Mouse (Mus musculus) monocyte, adult 59 days (primary cell): ENCODE results near the gene Tas2r108. TPM values are rescaled to one million over a fixed set of nuclear protein-coding genes. Genes with fewer than 3 reads are reported as not detected.

ENCODE experiments used
- total RNA-seq, 2 experiments: library from RNA; stranded (reverse); gene quantifications; one replicate each; pipeline ENCODE4 v1.2.4; 2023

The Tas2r108 gene
- total RNA-seq: not detected

DNA sequence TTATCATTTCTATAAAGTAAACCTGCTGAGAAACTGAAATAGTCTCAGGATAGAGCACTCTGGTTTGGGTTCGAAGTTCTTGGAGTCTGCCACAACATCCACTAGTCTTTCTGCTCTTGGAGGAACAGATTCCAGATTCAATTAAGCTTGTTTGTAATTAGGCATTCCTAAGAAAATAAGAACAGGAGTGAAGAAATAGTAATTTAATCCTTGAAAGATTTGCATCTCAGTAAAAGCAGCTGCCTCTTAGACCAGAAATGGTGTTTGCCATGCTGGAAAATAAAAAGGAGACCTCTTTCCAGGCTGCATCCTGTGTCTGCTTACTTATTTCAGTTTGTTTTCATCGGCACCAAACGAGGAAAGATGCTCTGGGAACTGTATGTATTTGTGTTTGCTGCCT, at the start of gene Tas2r108:
TSS of gene Tas2r108 (plus strand) at position 301 of the 400 bp plus-strand sequence.

GRCm38 (mm10) chr6:40470916-40471719, 22.2 kb upstream of the Tas2r108 start, which contains the start of gene Ssbp1:
TSS of gene Ssbp1 (plus strand) at chr6:40471352.

GRCm38 (mm10) chr6:40490933-40491332, 2.4 kb upstream of the Tas2r108 start, which contains the start of gene Tas2r137:
TSS of gene Tas2r137 (plus strand) at chr6:40491233.

GRCm38 (mm10) chr6:40519408-40519807, 26.1 kb downstream of the Tas2r108 start, which contains the start of gene Prss37:
TSS of gene Prss37 (minus strand) at chr6:40519508.

Other genes with a start within 250 kb of the Tas2r108 start
- gene Agk, start 168.4 kb upstream of the Tas2r108 start, total RNA-seq: 10 to 100 TPM; 11.6 to 13.1 TPM
- gene E330009J07Rik, start 57.4 kb upstream of the Tas2r108 start, total RNA-seq: 1 to 10 TPM; 4.3 to 4.9 TPM
- gene Wee2, start 54.4 kb upstream of the Tas2r108 start, total RNA-seq: not detected
- 10 to 100 TPM; 32.7 to 39.2 TPM for gene Ssbp1, start 22.2 kb upstream of the Tas2r108 start, total RNA-seq
- not detected for gene Tas2r137, start 2.3 kb upstream of the Tas2r108 start, total RNA-seq
- gene Prss37, start 26.0 kb downstream of the Tas2r108 start, total RNA-seq: not detected
- not detected for gene Olfr461, start 61.5 kb downstream of the Tas2r108 start, total RNA-seq
- not detected for gene Olfr460, start 76.0 kb downstream of the Tas2r108 start, total RNA-seq
- gene Clec5a, start 92.3 kb downstream of the Tas2r108 start, total RNA-seq: 10 to 100 TPM; 16.3 to 17.5 TPM
- gene Tas2r138, start 119.8 kb downstream of the Tas2r108 start, total RNA-seq: not detected
- gene Mgam, start 135.3 kb downstream of the Tas2r108 start, total RNA-seq: under 1 TPM in 1 of 2 experiments, not detected in 1; 0.24 TPM